Mouse (Mus musculus): ENCODE data around the gene Uhrf1bp1l.

Uhrf1bp1l gene

DNA sequence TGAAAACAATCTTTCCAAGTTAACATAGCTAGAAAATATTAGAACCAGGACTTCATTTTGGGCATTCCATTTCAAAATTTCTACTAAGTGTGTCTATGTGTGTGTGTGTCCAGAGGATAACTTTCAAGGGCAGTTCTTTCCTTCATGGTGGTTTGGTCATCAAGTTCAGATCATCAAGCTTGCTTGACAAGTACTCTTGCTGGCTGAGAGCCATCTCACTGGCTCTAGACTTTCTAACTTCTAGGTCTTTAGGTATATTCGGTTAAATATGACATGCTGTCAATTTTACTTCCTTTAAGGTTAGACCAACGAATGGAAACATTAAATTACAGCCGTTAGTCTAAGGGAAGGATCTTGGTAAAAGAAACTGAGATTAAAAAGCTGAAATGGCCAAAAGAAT is 450 bp upstream of the Uhrf1bp1l start:
- in situ Hi-C loops (cut with MboI, MseI): loop anchor here (25.0 kb wide), 1 partner anchor 1443 kb away; the partner anchor contains the start of gene Tmpo

DNA sequence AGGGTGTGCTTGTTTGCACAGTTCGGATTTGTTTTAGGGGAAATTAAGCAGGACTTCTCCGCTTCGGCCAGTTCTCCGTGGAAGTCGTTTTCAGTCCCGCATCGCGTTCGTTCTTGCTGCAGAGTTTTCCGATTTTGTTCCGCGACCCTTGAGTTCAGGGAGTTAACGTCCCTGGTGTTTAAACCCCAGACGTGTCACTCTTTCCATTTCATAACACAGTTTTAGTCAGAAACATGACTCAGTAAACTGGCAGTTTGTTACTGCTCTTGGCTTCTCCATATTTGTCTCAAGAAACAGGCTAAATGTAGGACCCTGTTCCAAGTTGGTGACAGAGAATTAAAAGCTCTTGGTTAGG is 852 bp downstream of the Uhrf1bp1l start:
- in situ Hi-C loops (cut with MboI, MseI): loop anchor here (25.0 kb wide), 1 partner anchor 1442 kb away; the partner anchor contains the start of gene Tmpo

DNA sequence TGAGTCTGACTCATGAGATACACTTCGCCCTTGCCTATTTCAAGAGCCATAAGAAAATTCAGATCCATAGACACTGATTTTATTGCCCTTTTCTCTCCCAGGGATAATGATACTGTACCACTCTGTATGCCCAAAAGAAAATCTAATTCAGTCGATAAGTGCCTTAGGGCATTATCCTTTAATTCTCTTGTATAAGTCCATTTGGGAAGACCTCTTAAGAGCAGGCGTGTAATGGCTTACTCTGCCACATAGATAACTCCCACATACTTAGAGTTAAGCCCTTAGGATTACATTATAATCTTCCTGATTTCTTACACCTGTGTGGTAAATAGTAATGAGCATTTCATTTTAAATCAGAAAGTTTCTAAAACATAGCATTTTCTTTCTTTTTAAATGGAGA is 1.8 kb downstream of the Uhrf1bp1l start:
- in situ Hi-C loops (cut with MboI, MseI): loop anchor here (25.0 kb wide), 1 partner anchor 1441 kb away; the partner anchor contains the start of gene Tmpo

DNA sequence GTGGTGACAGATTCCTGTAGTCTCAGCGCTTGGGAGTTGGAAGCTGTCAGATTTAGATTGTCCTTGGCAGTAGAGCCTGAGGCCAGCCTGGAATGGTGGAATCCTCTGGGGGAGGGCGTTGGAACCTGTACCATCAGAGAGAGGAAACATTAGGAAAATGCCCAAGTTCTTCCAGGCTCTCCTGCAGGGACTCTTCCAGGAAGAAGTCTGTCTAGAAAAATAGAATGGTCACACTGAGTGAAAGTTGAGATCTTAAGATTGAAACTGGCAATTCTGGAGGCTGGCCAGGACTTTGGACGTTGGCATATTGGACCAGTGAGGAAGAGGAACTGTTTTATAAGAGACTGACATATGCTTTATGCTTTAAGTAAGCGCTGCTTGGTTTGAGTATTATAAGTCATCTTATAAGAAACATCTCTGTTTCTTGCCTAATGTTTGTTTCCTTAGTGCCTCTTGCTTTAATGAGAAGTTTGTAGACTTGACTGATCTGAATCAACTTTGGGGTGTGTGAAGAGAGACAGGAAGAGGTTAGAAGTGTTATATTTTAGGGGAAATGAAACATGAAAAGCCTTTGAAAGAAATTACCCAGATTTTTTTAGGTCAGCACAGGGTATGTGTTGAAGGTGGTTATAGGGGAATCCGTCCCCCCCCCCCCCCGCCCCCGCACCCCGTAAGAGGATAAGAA is 2.6 kb downstream of the Uhrf1bp1l start:
- in situ Hi-C loops (cut with MboI, MseI): loop anchor here (25.0 kb wide), 1 partner anchor 1440 kb away; the partner anchor contains the start of gene Tmpo

DNA sequence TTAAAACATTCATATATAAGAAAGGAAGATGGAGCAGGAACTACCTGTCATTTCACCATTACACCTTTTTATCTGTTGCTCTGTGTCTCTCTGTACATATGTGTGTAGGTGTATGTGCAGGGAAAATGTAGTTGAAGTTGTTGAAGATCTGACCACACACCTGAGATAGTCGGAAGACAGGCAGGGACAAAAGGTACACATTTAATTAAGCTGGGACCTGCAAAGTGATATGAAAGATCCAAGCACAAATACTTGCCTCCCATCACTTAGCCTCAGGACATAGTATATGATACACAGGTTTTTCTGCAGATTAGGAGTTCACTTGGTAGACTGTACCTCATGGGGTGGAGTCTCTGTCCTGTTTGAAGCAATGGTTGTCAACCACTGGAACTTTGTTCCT is 3.1 kb downstream of the Uhrf1bp1l start:
- in situ Hi-C loops (cut with MboI, MseI): loop anchor here (25.0 kb wide), 1 partner anchor 1439 kb away; the partner anchor contains the start of gene Tmpo

DNA sequence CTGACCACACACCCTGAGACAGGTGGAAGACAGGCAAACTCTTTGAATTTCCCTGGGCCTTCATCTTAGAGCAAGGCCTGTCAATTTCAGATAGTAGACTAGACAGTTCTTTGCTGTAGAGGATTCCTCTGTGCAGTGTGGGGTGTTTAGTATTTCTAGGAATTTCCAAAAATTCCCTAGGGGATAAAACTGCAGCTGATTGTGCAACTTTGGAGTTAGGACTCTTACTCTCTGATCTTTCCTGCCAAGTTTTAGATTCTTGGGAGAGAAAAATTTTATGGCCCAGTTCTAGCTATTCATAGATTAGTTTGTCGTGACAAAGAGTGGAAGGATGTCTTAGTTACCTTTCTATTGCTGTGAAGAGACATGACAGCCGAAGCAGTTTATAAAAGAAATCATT is 3.8 kb downstream of the Uhrf1bp1l start:
- in situ Hi-C loops (cut with MboI, MseI): loop anchor here (25.0 kb wide), 1 partner anchor 1439 kb away; the partner anchor contains the start of gene Tmpo

DNA sequence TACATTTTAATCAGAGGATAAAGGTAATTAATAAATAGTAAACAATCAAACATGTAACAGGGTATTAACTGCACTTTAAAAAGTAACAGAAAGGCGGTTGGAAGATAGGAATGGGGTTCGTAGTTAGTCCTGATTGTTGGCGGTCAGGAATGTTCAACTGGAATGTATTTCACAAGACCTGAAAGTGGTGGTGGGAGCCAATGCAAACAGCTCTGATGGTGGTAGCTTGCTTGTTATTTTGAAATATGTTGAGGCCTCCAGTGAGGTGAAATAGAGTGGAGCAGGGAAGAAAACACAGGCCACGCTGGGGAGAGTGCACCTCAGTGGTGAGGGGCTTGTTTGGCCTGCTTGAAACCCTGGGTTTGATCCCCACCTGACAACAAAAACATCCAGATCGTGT is 6.3 kb downstream of the Uhrf1bp1l start:
- in situ Hi-C loops (cut with MboI, MseI): no loop called here

DNA sequence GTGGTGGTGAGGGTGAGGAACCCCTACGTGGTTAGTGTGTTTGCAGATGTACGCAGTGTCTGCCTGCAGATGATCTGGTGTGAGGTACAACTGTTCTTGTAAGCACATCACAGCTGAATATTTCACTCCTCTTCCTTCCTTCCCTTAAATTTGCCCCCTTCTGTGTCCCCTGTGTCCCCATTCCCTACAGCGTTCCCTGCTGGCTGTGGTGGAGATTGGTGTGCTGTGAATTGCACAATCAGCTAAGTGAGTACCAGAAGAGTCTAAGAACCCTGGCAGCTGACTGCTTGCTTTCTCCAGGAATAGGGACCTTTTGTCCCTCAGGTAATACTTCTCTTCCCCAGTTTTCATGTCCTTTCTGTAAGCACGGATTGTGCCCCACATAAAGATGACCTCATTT is 10.4 kb downstream of the Uhrf1bp1l start:
- in situ Hi-C loops (cut with MboI, MseI): no loop called here

DNA sequence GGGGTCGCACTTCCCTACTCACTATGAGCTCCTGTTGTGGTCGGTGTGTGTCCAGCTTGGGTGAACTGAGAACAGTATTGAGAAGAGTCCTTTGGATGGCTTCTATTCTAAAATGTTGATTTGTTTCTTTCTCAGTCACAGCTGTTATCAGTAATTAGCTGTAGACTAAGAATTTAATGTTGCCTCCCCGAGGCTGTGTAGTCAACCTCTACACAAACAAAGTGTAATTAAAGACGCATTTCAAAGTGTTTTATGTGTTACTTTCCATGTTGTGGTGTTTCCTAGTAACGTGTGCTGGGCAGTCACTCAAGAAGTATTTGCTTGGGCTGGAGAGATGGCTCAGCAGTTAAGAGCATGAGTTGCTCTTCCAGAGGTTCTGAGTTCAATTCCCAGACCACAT is 16.0 kb downstream of the Uhrf1bp1l start:
- in situ Hi-C loops (cut with MboI, MseI): no loop called here

DNA sequence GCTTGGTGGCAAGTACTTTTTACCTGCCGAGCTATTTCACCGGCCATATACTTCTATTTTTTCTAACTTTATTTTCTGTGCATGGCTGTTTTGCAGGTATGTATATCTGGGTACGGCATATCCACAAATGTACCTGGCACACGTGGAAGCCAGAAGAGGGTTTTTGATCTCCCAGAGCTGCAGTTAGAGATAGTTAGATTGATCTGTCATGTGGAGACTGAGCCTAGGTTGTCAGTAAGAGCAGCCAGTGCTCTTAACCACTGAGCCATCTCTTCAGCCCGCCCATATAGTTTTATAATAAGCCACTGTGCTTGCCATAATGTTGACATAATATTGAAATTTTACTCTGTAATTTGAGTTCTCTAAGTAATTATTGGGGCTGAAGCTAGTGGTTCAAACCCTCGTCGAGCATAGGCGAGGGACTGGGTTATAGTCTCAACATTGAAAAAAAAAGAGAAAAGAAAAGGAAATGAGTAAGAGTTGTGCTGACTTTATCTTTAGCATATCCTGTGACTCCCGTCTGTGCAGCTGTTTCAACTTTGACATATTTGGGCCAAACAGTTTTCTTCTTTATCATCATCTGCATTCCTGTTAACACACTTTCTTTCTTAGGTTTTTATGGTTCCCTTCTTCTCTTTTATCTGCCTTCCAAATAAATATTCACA is 19.8 kb downstream of the Uhrf1bp1l start:
- in situ Hi-C loops (cut with MboI, MseI): no loop called here

DNA sequence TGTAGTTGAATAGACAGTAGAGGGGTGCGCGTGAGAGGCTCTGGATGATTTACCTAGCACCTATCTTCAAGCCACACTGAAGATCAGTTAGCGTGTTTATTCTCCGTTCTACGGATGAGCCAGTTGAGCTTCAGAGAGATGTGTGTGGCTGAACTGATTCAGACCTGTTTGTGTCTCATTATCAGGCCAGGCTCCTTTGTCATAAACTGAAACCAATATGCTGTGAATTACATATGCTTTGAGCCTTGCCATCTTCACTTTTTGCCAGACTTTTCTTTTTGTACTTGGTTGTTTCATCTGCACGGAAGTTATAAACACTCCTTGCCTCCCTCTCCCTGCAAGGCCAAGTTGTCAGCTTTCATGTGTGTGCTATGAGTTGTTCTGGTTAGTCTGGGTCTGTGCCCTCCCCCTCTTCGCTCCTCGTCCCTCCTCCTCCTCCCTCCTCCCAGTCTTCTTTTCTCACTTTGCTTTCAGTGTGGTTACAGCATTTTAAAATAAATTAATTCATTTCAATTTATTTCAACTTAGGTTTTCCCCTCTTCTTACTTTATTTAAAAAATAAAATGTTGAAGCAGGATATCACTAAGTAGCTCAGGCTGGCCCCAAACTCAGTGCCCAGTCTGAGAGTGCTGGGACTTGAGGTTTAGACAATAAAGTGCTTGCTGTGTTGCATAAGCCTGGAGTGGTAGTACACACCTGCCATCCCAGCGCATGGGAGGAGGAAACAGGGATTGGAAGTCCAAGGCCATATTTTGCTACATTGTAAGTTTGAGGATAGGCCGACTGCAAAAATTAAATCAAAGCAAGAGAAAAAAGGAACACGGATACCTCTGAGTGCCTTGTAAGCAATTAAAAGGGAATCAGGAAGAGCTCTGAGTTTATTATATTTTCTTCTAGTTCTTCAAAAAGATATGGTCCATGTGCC is 21.3 kb downstream of the Uhrf1bp1l start:
- in situ Hi-C loops (cut with MboI, MseI): no loop called here

DNA sequence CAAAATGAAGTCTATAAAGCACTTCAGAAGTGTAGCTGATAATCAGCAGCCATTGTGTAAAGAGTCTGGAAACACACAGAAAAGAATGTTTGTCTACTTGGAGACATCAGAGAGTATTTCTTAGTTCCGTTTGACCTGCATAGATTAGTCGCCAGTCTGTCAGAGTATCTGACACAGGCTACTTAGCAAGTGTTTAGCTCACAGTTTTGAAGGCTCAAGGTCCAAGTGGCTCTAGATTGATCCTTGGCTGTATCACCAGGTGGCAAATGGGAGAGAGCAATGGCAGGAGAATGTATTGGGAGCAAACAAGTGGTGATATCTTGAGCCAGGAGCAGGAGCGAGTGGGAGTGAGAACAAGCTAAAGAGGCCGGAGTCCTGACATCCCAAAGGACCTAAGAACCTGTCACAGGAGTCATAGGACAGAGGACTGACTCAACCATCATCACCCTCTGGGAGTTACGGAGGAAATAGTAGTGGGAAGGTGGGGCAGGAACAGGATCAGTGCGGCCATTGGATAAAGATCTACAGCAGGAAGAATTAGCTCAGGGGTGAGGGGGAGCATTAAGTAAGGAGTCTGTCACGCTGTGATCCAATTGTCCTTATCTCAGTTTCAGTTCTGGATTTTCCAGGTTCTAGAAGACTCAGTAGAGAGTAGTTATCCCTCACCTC is 23.7 kb downstream of the Uhrf1bp1l start:
- in situ Hi-C loops (cut with MboI, MseI): no loop called here

DNA sequence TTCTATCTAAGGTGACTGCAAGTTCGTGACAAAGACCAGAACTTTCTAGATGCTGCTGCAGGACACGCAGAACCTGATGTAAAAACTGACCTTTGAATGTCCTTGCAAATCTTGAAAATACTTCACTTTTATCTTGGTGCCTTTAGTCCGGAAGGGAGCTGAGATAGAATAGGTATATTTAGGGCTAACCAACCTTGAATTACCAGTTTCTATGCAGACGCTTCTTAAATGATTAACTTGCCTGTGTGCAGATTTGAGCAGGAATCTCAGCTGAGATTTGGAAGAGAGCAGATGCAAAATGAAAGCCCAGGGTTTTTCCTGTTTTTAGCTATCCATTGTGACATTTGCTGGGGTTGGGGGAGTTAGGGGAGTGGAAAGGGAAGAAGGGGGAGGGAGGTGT is 24.3 kb downstream of the Uhrf1bp1l start:
- in situ Hi-C loops (cut with MboI, MseI): no loop called here

DNA sequence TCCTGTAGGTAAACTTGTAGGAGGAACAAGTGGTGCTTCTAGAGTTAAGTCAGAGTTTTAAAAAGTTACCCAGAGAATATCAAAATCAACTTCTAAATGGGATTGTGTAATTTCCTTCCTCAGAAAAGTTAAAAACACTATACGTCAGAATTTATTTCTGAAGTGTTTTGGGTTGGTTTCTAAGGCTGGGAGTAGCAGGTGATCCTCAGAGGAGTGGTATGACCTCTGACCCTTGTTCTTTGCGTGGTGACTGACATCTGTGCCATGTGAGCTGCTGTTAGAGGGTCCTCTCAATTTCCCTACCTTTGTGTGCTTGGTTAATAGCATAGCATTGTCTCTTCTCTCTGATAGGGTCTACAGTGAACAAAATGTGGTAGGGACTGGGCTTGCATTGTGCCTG is 27.1 kb downstream of the Uhrf1bp1l start:
- in situ Hi-C loops (cut with MboI, MseI): no loop called here

DNA sequence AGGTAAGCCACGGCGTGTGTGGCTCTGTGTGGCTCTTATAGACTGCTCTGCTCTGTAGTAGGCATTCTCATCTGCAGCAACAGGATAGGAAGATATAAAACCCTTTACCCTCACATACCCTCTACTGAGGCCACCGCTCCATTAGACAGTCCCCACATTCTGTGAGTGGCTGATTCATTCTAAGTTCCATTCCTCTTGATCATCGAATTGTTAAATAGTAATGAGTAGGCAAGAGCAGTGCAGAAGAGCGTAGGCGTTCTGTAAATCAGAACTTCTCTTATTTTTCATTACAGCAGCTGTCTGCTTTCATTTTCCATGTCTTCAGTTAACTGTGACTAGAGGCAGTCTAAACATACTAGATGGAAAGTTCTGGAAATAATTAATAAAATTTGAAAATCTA is 31.2 kb downstream of the Uhrf1bp1l start:
- in situ Hi-C loops (cut with MboI, MseI): no loop called here

DNA sequence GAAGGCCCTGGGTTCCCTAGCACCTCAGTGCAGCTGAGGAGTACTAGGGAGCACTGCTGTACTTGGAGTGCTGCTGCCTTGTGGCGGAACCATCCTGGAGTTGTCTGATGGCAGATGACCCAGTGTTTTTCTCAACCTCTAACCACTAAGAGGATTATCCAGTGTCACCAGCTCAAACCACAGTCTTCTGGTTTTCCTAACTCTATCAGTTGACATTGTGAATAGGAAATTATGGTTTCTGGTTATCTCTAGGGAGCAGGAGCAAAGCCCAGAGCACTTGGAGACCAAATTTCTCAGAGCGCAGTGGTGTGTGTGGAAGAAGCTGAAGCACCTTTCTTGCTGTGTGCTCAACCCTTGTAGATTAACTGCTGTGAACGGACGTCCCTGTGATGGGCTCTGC is 47.1 kb downstream of the Uhrf1bp1l start:
- in situ Hi-C loops (cut with MboI, MseI): loop anchor here (5.0 kb wide), 1 partner anchor 80 kb away; no protein-coding TSS in a partner anchor

DNA sequence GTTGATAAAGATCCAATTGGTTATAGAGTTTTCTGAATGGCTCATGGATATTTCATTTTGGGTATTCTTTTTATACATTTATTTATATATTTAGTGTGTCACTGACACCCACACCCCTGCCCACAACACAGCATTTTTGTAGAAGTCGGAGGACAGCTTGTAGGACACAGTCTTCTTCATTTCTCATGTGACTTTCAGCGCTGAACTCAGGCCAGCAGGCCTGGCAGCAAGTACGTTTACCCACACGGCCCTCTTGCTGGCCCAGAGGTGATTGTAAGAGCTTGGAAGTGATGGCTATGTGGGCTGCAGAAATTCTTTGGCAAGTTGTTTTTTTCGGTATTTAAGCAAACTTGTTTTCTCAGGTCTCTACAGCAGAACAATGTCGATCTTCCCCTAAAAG is 49.3 kb downstream of the Uhrf1bp1l start:
- in situ Hi-C loops (cut with MboI, MseI): loop anchor here (5.0 kb wide), 1 partner anchor 82 kb away; no protein-coding TSS in a partner anchor

DNA sequence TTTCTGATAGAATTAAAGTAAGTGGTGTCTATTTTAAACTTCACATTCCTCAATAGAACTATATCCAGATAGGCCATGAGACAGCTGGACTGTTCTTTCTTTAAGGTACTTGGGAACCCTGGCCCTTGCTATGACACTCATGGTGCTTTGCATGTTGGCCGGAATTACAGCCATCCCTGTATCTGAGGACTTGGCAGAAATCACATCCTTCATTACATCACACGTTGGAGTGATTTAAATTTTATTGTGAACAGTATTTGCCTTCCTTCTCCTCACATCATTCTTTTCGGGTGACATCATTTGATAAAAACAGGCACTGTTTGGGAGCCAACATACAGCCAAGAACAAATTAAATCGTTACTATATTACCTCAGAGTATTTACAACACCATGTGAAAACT is 74.4 kb downstream of the Uhrf1bp1l start:
- in situ Hi-C loops (cut with MboI, MseI): no loop called here

DNA sequence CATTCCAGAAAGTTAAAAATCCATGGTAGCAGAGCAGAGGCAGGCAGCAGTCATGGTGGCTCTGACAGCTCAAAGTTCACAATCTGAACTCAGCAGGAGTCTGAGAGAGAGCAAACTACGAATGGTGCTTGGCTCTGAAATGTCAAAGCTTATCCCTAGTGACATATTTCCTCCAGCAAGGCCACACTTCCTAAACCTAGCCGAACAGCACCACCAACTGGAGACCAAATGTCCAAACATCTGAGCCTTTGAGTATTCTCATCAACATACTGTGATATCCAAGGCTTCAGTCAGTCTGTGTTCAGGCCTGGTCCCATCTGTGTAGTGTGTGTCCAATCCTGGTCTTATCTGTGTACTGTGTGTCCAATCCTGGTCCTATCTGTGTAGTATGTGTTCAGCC is 79.1 kb downstream of the Uhrf1bp1l start:
- in situ Hi-C loops (cut with MboI, MseI): no loop called here

DNA sequence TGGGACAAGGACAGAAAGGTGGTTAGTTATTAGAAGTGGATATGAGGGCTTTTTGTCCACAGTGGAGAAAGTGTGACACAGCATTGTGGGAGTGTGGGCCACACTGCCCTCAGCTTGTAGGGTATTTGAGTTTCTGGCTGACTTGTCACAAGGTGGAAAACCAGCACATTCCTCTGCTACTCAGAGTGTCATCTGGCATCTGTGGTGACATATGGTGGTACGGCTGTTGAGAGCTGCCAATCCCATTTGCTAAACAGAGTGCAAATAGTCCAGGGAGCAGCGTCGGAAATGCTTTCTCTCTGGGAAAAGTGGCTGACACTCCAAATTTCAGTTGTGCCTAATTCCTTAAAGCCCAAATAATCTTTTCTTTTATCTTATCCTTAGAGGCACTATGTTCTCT is 82.1 kb downstream of the Uhrf1bp1l start:
- in situ Hi-C loops (cut with MboI, MseI): no loop called here

DNA sequence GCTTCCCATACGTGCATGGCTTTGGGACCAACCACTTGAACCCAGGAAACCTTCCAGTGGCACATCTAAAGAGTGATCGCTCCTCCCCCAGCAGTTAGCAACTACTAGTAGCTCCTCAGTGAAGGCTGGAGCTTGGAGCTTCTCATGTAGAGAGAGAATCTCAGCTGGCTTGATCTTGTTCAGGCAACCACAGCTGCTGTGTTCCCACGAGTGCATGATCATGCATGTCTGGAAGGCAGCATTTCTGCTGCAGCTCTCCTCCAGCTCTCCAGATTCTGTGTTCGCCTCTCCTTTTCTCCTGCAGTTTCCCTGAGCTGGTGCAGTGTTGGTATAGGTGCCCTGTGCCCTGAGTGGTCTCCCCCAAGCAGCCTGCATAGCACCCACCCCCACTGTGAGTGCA is 87.5 kb downstream of the Uhrf1bp1l start:
- in situ Hi-C loops (cut with MboI, MseI): no loop called here
